In the genomic region with DNA sequence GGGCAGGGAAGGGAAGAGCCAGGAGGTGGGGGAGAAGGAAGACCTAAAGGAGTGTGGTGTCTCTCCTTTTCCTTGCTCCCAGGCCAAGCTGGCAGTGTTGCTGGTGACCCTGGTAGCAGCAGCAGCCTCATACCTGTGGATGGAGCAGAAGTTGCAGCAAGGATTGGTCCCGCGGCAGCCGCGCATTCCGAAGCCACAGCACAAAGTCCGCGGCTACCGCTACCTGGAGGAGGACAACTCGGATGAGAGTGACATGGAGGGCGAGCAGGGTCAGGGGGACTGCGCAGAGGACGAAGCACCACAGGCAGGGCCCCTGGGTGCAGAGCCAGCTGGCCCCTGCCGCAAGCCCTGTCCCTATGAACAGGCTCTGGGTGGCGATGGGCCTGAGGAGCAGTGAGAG, we compare ENCODE assay signal across 25 mouse cellular contexts. TPM values are rescaled to one million over a fixed set of nuclear protein-coding genes. Genes with fewer than 3 reads are reported as not detected.
A peak's percentile ranks its signal among the peaks of the same experiment; 100 is the strongest.
DNase-seq lines count a peak whose midpoint lies in the region; ATAC-seq and TF ChIP-seq lines count a peak whose summit lies in the region.
"Had no signal": no experiment of that assay in that cellular context is flagged by ENCODE, and none has a peak within 500 bp of the region (broad histone marks: within the 10 kb centered on the region; RNA-seq: fewer than 3 reads in every experiment).

No protein-coding gene starts in this region.

- intact Hi-C loops in gastrocnemius, adult 2 months (cut with DNase I): no loop called here
- intact Hi-C loops in gastrocnemius, postnatal 14 days (cut with DNase I; ENCODE audit: low total_unique reads): no loop called here

- no peak overlapping the region for H3K4me3 ChIP-seq in gastrocnemius, adult 2 months
- no peak overlapping the region for H3K4me3 ChIP-seq in kidney, embryonic 15.5 days (replicated peaks)
- H3K4me3 ChIP-seq in ES-E14 (ENCODE audit: insufficient read depth in 1 of 2, low read depth in 1 of 2, low read length in 2 of 2, poor library complexity in 1 of 2, severe bottlenecking in 1 of 2): peak overlapping the region in 1 of 2 experiments; percentile 26; a peak in 1 of 4 replicates
- H3K4me3 ChIP-seq: embryonic facial prominence, embryonic 15.5 days; erythroblast, embryonic 14.5 days; forebrain, embryonic 10.5 days; heart, embryonic 10.5 days had no signal

- H3K9ac ChIP-seq in kidney, embryonic 15.5 days: no peak overlapping the region
- peak overlapping the region; percentile 35 for H3K9ac ChIP-seq in ES-E14 (ENCODE audit: insufficient read depth, low read depth, low read length, poor library complexity, severe bottlenecking)
- H3K9ac ChIP-seq: embryonic facial prominence, embryonic 15.5 days; hindbrain, embryonic 14.5 days had no signal

- 73% methylated on average over 14 of the region's 14 CpGs for WGBS in kidney, embryonic 15.5 days

- H3K9me3 ChIP-seq in kidney, embryonic 15.5 days (replicated peaks): no peaks in the 10 kb centered on the region
- H3K9me3 ChIP-seq in ES-E14 (ENCODE audit: control insufficient read depth, insufficient read depth, low read depth, low read length): no peaks in the 10 kb centered on the region
- H3K9me3 ChIP-seq: embryonic facial prominence, embryonic 15.5 days; forebrain, embryonic 10.5 days; heart, embryonic 10.5 days had no signal

- no peak overlapping the region for H3K27ac ChIP-seq in gastrocnemius, adult 2 months
- no peak overlapping the region for H3K27ac ChIP-seq in kidney, embryonic 15.5 days
- no peak overlapping the region for H3K27ac ChIP-seq in ES-E14 (ENCODE audit: insufficient read depth, low read depth, low read length, poor library complexity, severe bottlenecking)
- H3K27ac ChIP-seq: embryonic facial prominence, embryonic 15.5 days; forebrain, embryonic 10.5 days; heart, embryonic 10.5 days; hindbrain, embryonic 14.5 days had no signal

- H3K4me1 ChIP-seq in kidney, embryonic 15.5 days: peaks cover 14% of the 10 kb centered on the region
- H3K4me1 ChIP-seq in ES-E14 (ENCODE audit: control insufficient read depth in 2 of 2, insufficient read depth in 2 of 2, low read length in 2 of 2, poor library complexity in 1 of 2): peaks cover 0 to 3% of the 10 kb centered on the region in 2 experiments; a peak in 1 of 4 replicates
- H3K4me1 ChIP-seq: embryonic facial prominence, embryonic 15.5 days; forebrain, embryonic 10.5 days had no signal

- in situ Hi-C loops in ES-E14 (cut with MboI; ENCODE audit: low sequenced_read_pairs in 2 of 2, unreplicated experiment in 2 of 2): no loop called here

- peak; percentile 13 for DNase-seq in gastrocnemius, adult 2 months
- no peak for DNase-seq in gastrocnemius, postnatal 14 days
- peak; percentile 46 to 54 for DNase-seq in kidney, adult 8-10 months
- DNase-seq in ES-E14 (ENCODE audit: low read depth, low spot score): no peak
- DNase-seq in yolk sac, embryonic 10.5 days (ENCODE audit: low spot score): peak; percentile 69
- DNase-seq in spleen, postnatal 36 days (ENCODE audit: low spot score in 2 of 2): no peak
- DNase-seq: adrenal gland, adult 2 months; adrenal gland, postnatal 25 days; B cell, adult 2 months; cerebellum, adult 2 months; cerebellum, postnatal 10 days; heart, adult 18-20 months; heart, postnatal 10 days had no signal

- no peaks in the 10 kb centered on the region for H3K27me3 ChIP-seq in kidney, embryonic 15.5 days
- H3K27me3 ChIP-seq: embryonic facial prominence, embryonic 15.5 days had no signal

- no peak for ATAC-seq in kidney, embryonic 15.5 days (replicated peaks; ENCODE audit: low FRiP score)
- ATAC-seq: CD4-positive, CD25-positive, alpha-beta regulatory T cell, adult 4 months; forebrain, embryonic 14.5 days had no signal

- no peaks in the 10 kb centered on the region for H3K36me3 ChIP-seq in kidney, embryonic 15.5 days
- H3K36me3 ChIP-seq in ES-E14 (ENCODE audit: control insufficient read depth, insufficient read depth, low read length, poor library complexity, severe bottlenecking): no peaks in the 10 kb centered on the region
- H3K36me3 ChIP-seq: embryonic facial prominence, embryonic 15.5 days; forebrain, embryonic 10.5 days; heart, embryonic 10.5 days had no signal

- no peak for TF ChIP-seq CTCF in gastrocnemius, adult 2 months (IDR thresholded peaks at IDR 0.05)

- H3K4me2 ChIP-seq in kidney, embryonic 15.5 days: no peak overlapping the region
- H3K4me2 ChIP-seq: embryonic facial prominence, embryonic 15.5 days; hindbrain, embryonic 14.5 days had no signal

TF ChIP-seq in ES-E14, 5 proteins besides CTCF, POLR2A, EP300 and RAD21:
- TF ChIP-seq MAFK (IDR thresholded peaks at IDR 0.05; ENCODE audit: insufficient read depth, low read depth, low read length) (no peak), ZC3H11A (IDR thresholded peaks at IDR 0.05; ENCODE audit: borderline replicate concordance, low read depth, low read length) (no peak), CHD2 (IDR thresholded peaks at IDR 0.05; ENCODE audit: low read depth, low read length) (no peak), HCFC1 (IDR thresholded peaks at IDR 0.05; ENCODE audit: borderline replicate concordance, insufficient read depth, low read length) (no peak), ZNF384 (IDR thresholded peaks at IDR 0.05; ENCODE audit: low read depth, low read length) (no peak)

RNA-seq across cellular contexts. Expression of a gene that starts 9.9 kb away (rescaled TPM):
- total RNA-seq in gastrocnemius, adult 2 months (2021): not detected
- not detected for total RNA-seq in gastrocnemius, postnatal 14 days (2021)
- 0.06 TPM in 1 of 2 replicates, not detected in the other for polyA plus RNA-seq in kidney, embryonic 15.5 days (2015; fragmentation: Nextera tagmentation; extraction: Ambion mirVana)
- total RNA-seq in ES-E14 (2012; rRNA removed): not detected in 2 replicates
- total RNA-seq: gastrocnemius, adult 8-10 months; hematopoietic stem cell, adult 5-6 weeks had no signal
- polyA plus RNA-seq: CD4-positive, CD25-positive, alpha-beta regulatory T cell, adult 4 months; embryonic facial prominence, embryonic 11.5 days; erythroblast, embryonic 14.5 days; forebrain, embryonic 10.5 days; forebrain, embryonic 14.5 days; heart, embryonic 10.5 days; heart, embryonic 14.5 days; hindbrain, embryonic 14.5 days had no signal

RNA-seq across cellular contexts. Expression of a gene that starts 13.6 kb away (rescaled TPM):
- total RNA-seq in gastrocnemius, adult 2 months (2021): 1 to 10 TPM; 3.6 to 6.4 TPM
- total RNA-seq in gastrocnemius, postnatal 14 days (2021): 10 to 100 TPM; 13.7 to 13.8 TPM
- 18.3 and 21.2 TPM in 2 replicates for polyA plus RNA-seq in kidney, embryonic 15.5 days (2015; fragmentation: Nextera tagmentation; extraction: Ambion mirVana)
- 3.9 and 9.5 TPM in 2 replicates for total RNA-seq in ES-E14 (2012; rRNA removed)

RNA-seq across cellular contexts. Expression of a gene that starts 18.9 kb away (rescaled TPM):
- under 1 TPM; 0.77 to 0.98 TPM for total RNA-seq in gastrocnemius, adult 2 months (2021)
- 1 to 10 TPM; 2.1 to 2.5 TPM for total RNA-seq in gastrocnemius, postnatal 14 days (2021)
- 2.9 and 4.1 TPM in 2 replicates for polyA plus RNA-seq in kidney, embryonic 15.5 days (2015; fragmentation: Nextera tagmentation; extraction: Ambion mirVana)
- total RNA-seq in ES-E14 (2012; rRNA removed): 0.76 and 1.4 TPM in 2 replicates
- polyA plus RNA-seq: erythroblast, embryonic 14.5 days had no signal

RNA-seq across cellular contexts. Expression of a gene that starts 23.6 kb away (rescaled TPM):
- under 1 TPM; 0.11 to 0.15 TPM for total RNA-seq in gastrocnemius, adult 2 months (2021)
- total RNA-seq in gastrocnemius, postnatal 14 days (2021): under 1 TPM; 0.38 to 0.80 TPM
- polyA plus RNA-seq in kidney, embryonic 15.5 days (2015; fragmentation: Nextera tagmentation; extraction: Ambion mirVana): 1.7 and 1.8 TPM in 2 replicates
- total RNA-seq in ES-E14 (2012; rRNA removed): 0.21 and 0.62 TPM in 2 replicates
- total RNA-seq: hematopoietic stem cell, adult 5-6 weeks had no signal
- polyA plus RNA-seq: CD4-positive, CD25-positive, alpha-beta regulatory T cell, adult 4 months had no signal

RNA-seq across cellular contexts. Expression of a gene that starts 36.0 kb away (rescaled TPM):
- total RNA-seq in gastrocnemius, adult 2 months (2021): 100 to 1,000 TPM; 211 to 334 TPM
- total RNA-seq in gastrocnemius, postnatal 14 days (2021): 100 to 1,000 TPM; 206 to 256 TPM
- 344 and 353 TPM in 2 replicates for polyA plus RNA-seq in kidney, embryonic 15.5 days (2015; fragmentation: Nextera tagmentation; extraction: Ambion mirVana)
- total RNA-seq in ES-E14 (2012; rRNA removed): 134 and 135 TPM in 2 replicates

Comparison
In these comparisons a context has a peak if more than half of its experiments do, and no peak if none do; other contexts are left out.
1. DNase-seq: peak in gastrocnemius, adult 2 months (single experiment), kidney, adult 8-10 months (2 of 2) and yolk sac, embryonic 10.5 days (single experiment); none in gastrocnemius, postnatal 14 days (single experiment), ES-E14 (single experiment) and spleen, postnatal 36 days (0 of 2).